Mouse (Mus musculus) neural tube, embryonic 13.5 days (tissue): ENCODE data around the gene Cbfa2t2. TPM values are rescaled to one million over a fixed set of nuclear protein-coding genes. Genes with fewer than 3 reads are reported as not detected.

Experiments used
- ATAC-seq: fragments of 200-750 bp; cut with Nextera tagmentation; 2 replicates; pipeline ENCODE4 v1.8.0; 2017; ENCODE audit warnings: low read depth, mild to moderate bottlenecking, moderate TSS enrichment, moderate library complexity
- H3K27ac ChIP-seq: fragments of 300-500 bp; sonication (generic); replicated peaks from 2 replicates; pipeline ENCODE4 v1.5.1; 2015; ENCODE audit warnings: moderate library complexity, mild to moderate bottlenecking, inconsistent platforms
- H3K27me3 ChIP-seq: fragments of 300-500 bp; sonication (generic); 2 replicates; pipeline ENCODE4 v1.6.1; 2015; ENCODE audit warnings: mild to moderate bottlenecking, inconsistent platforms
- H3K36me3 ChIP-seq: fragments of 300-500 bp; sonication (generic); 2 replicates; pipeline ENCODE4 v1.6.1; 2015; ENCODE audit warnings: mild to moderate bottlenecking, inconsistent platforms
- H3K4me1 ChIP-seq: fragments of 300-500 bp; sonication (generic); replicated peaks from 2 replicates; pipeline ENCODE4 v1.6.1; 2015; ENCODE audit warnings: inconsistent platforms
- H3K4me2 ChIP-seq: fragments of 300-500 bp; sonication (generic); 2 replicates; pipeline ENCODE4 v1.6.1; 2015; ENCODE audit warnings: inconsistent platforms, mild to moderate bottlenecking, moderate library complexity
- H3K4me3 ChIP-seq: fragments of 300-500 bp; sonication (generic); 2 replicates; pipeline ENCODE4 v1.5.1; 2015; ENCODE audit warnings: mild to moderate bottlenecking, inconsistent platforms
- H3K9ac ChIP-seq: fragments of 300-500 bp; sonication (generic); 2 replicates; pipeline ENCODE4 v1.6.1; 2015; ENCODE audit warnings: moderate library complexity, mild to moderate bottlenecking, inconsistent platforms
- H3K9me3 ChIP-seq: fragments of 300-500 bp; sonication (generic); 2 replicates; pipeline ENCODE4 v1.6.1; 2016; ENCODE audit warnings: inconsistent platforms
- WGBS: fragments of 180-500 bp; shearing (Covaris S2); methylation state at CpG from one replicate; pipeline ENCODE4 v1.1.7; 2015; 5-methylcytosine and 5-hydroxymethylcytosine counted together
- polyA plus RNA-seq: library from polyadenylated mRNA; unstranded; fragments of >200 nt; fragmentation: Nextera tagmentation; extraction: Ambion mirVana; gene quantifications from 2 replicates; pipeline ENCODE4 v1.2.1, GENCODE M21; 2015

Gene Cbfa2t2
- polyA plus RNA-seq, 1 experiment from 2014 or later: 50.8 TPM

GRCm38 (mm10) chr2:154577744-154578067 lies 141.4 kb downstream of the Cbfa2t2 start:
- Histone ChIP-seq H3K27me3 (no peaks in the 10 kb centered on the region), H3K9me3 (no peaks in the 10 kb centered on the region), H3K4me3 (no peak overlapping the region), H3K27ac (peak overlapping the region; percentile 75), H3K4me2 (no peak overlapping the region), H3K36me3 (no peaks in the 10 kb centered on the region), H3K9ac (peak overlapping the region; percentile 22; the same call in 1 of the 2 replicates), H3K4me1 (peaks cover 19% of the 10 kb centered on the region)
- 0 out of 2 replicates have a peak, but pooled peaks have one; percentile 38 for ATAC-seq
- 59% methylated on average over 6 of the region's 6 CpGs for WGBS

GRCm38 (mm10) chr2:154580586-154580985 lies 144.3 kb downstream of the Cbfa2t2 start:
- Histone ChIP-seq H3K27me3 (no peaks in the 10 kb centered on the region), H3K9me3 (no peaks in the 10 kb centered on the region), H3K36me3 (no peaks in the 10 kb centered on the region), H3K9ac (no peak overlapping the region), H3K4me3 (no peak overlapping the region), H3K4me1 (peaks cover 35% of the 10 kb centered on the region), H3K4me2 (no peak overlapping the region), H3K27ac (no peak overlapping the region; the same call in 1 of the 2 replicates)
- WGBS: 75% methylated on average over 8 of the region's 8 CpGs
- no peak for ATAC-seq

DNA sequence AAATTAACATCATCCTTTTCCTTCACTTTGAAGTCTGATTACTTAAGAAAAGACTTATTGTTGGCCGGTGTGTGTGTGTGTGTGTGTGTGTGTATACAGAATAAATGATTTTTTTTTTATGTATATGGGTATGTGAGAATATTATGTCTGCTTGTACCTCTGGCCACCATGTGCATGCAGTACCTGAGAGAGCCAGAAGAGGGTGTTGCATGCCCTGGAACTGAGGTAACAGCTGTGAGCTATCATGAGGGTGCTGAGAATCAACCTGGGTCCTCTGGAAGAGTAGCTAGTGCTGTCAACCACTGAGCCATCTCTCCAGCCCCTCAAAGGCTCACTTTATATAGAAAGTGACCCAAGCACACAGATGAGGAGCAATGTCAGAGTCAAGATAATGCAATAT lies 145.1 kb downstream of the Cbfa2t2 start:
- Histone ChIP-seq H3K9ac (no peak overlapping the region), H3K4me3 (no peak overlapping the region)

DNA sequence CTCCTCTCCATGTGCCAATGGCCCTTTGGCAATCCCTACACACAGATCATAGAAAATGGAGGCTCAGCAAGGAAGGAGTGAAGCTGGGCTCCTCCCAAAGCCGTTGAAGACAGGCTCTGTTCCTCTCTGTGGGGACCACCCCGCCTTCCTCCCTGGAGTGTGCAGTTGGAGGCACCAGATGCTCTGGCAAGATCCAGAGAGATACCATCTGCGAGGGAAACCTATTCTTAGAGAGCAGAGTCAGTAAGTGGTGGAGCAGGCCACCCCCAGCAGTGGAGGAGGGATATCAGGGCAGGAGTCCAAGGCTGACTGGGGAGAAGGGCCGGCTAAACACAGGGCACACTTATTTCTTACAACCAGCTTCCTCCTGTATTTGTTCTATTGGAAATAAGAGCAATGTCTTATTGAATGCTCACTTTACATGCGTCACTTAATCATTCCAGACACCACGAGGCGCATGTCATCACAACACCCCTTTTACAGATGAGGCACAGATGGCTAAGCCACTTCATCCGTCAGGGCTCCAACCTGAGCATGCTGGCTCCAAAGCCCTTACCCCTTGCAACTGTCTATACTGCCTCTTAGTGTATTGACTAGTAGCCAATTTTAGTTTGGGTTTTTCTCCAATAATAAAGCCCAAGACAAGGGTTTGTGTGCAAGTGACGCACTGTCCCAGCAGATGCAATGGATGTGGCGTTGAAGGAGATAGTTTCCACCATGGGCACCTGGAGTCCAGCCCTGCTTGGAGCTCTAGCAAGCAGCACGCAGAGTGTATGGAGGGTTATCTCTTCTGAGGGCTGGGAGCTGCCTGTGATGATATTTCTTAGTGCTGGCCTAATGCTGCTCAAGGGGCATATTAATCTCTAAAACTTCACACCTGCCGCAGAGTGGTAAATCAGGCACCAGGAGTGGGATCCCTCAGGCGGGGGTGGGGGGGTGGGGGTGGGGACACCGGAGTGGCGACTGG lies 147.9 kb downstream of the Cbfa2t2 start:
- Histone ChIP-seq H3K4me2 (no peak overlapping the region), H3K27me3 (no peaks in the 10 kb centered on the region), H3K9me3 (no peaks in the 10 kb centered on the region), H3K36me3 (peaks cover 7% of the 10 kb centered on the region), H3K27ac (peak overlapping the region; percentile 61), H3K4me1 (peaks cover 23% of the 10 kb centered on the region), H3K9ac (0 out of 2 replicates have a peak overlapping the region, but pooled peaks have one; percentile 12), H3K4me3 (no peak overlapping the region)
- 41% methylated on average over 15 of the region's 15 CpGs for WGBS
- ATAC-seq: peak; percentile 76

More for the DNA sequence above, 145.1 kb downstream of the Cbfa2t2 start:
- Histone ChIP-seq H3K9me3 (no peaks in the 10 kb centered on the region), H3K27ac (no peak overlapping the region), H3K4me2 (no peak overlapping the region), H3K4me1 (peaks cover 38% of the 10 kb centered on the region), H3K27me3 (no peaks in the 10 kb centered on the region), H3K36me3 (no peaks in the 10 kb centered on the region)
- no peak for ATAC-seq
- 90% methylated on average over 1 of the region's 1 CpGs for WGBS

- Histone ChIP-seq H3K9ac (0 out of 2 replicates have a peak overlapping the region, but pooled peaks have one; percentile 12), H3K4me1 (peaks cover 23% of the 10 kb centered on the region), H3K9me3 (no peaks in the 10 kb centered on the region), H3K27ac (peak overlapping the region; percentile 61; the same call in 1 of the 2 replicates), H3K27me3 (no peaks in the 10 kb centered on the region), H3K36me3 (peaks cover 7% of the 10 kb centered on the region), H3K4me2 (no peak overlapping the region), H3K4me3 (no peak overlapping the region)
- WGBS: 58% methylated on average over 17 of the region's 17 CpGs
- no peak; the same call in 1 of the 2 replicates for ATAC-seq
Measured at GRCm38 (mm10) chr2:154584931-154585601, 148.8 kb downstream of the Cbfa2t2 start.

- Histone ChIP-seq H3K4me1 (peaks cover 23% of the 10 kb centered on the region), H3K9me3 (no peaks in the 10 kb centered on the region), H3K4me3 (no peak overlapping the region), H3K27me3 (no peaks in the 10 kb centered on the region), H3K36me3 (peaks cover 7% of the 10 kb centered on the region), H3K9ac (no peak overlapping the region), H3K4me2 (no peak overlapping the region), H3K27ac (no peak overlapping the region)
- no peak for ATAC-seq
- WGBS: 69% methylated on average over 5 of the region's 5 CpGs
Measured at GRCm38 (mm10) chr2:154586405-154586804, 150.1 kb downstream of the Cbfa2t2 start.

Other genes with a start within 250 kb of the Cbfa2t2 start
- not detected in 2 replicates for gene Bpifb1, start 245.7 kb upstream of the Cbfa2t2 start, polyA plus RNA-seq
- gene Bpifb5, start 212.7 kb upstream of the Cbfa2t2 start, polyA plus RNA-seq: not detected in 2 replicates
- gene Bpifb9a, start 178.6 kb upstream of the Cbfa2t2 start, polyA plus RNA-seq: not detected in 2 replicates
- gene Bpifb9b, start 129.3 kb upstream of the Cbfa2t2 start, polyA plus RNA-seq: not detected in 2 replicates
- 15.2 and 15.7 TPM in 2 replicates for gene Cdk5rap1, start 63.5 kb upstream of the Cbfa2t2 start, polyA plus RNA-seq
- gene Snta1, start 28.4 kb upstream of the Cbfa2t2 start, polyA plus RNA-seq: 6.6 and 7.7 TPM in 2 replicates
- gene 1700003F12Rik, start 110.6 kb downstream of the Cbfa2t2 start, polyA plus RNA-seq: 0.76 and 2.1 TPM in 2 replicates
- gene Actl10, start 115.3 kb downstream of the Cbfa2t2 start, polyA plus RNA-seq: 0.33 and 0.59 TPM in 2 replicates
- gene Necab3, start 122.4 kb downstream of the Cbfa2t2 start, polyA plus RNA-seq: 11.5 and 17.4 TPM in 2 replicates
- gene E2f1, start 133.4 kb downstream of the Cbfa2t2 start, polyA plus RNA-seq: 6.0 and 6.3 TPM in 2 replicates
- gene Pxmp4, start 167.2 kb downstream of the Cbfa2t2 start, polyA plus RNA-seq: 13.6 and 16.1 TPM in 2 replicates
- gene Zfp341, start 176.8 kb downstream of the Cbfa2t2 start, polyA plus RNA-seq: 1.0 and 2.0 TPM in 2 replicates
- gene 4930519P11Rik, start 177.0 kb downstream of the Cbfa2t2 start, polyA plus RNA-seq: 1.0 TPM in 1 of 2 replicates, not detected in the other
- 29.1 and 29.6 TPM in 2 replicates for gene Chmp4b, start 215.2 kb downstream of the Cbfa2t2 start, polyA plus RNA-seq